Mouse (Mus musculus) ovary, adult 18-20 months (tissue): ENCODE data around the gene Ankrd54.
A peak's percentile ranks its signal among the peaks of the same experiment; 100 is the strongest.

Experiments
- DNase-seq: peaks from one replicate; pipeline ENCODE4 v3.0.0; 2022; ENCODE audit warnings: low spot score, mixed read lengths

Ankrd54 gene

DNA sequence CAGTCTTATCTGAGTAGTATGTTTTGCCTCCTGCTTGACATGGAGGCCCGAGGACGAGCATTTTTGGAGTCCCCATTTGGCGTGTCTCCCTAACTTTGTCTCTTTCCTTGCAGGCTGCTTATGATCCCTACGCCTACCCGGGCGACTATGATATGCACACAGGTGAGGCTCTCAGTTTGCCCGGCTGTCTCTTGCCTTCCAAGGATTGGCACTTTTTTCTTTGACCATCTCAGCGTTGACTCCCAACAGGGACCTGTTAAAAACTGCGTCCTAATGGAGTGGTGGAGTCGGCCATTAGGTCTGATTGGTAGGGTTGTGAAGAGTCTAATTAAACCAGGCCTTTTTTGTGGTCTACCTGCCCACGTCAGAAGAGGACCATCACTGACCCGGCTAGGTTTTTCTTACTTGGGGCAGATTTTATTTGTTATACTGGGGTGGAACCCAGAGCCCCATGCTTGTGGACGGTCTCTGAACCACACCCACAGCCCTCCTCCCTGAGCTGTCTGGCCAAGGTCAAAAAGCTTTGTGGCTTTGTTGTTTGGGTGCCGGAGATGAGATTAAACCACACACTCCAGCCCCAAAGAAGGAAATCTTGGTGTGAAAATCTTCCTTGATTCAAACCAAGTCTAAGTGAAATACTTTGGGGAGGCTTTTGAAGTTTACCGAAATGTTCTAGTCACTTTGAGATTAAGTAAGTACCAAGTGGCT lies 13.1 kb upstream of the Ankrd54 start:
- no peak for DNase-seq

DNA sequence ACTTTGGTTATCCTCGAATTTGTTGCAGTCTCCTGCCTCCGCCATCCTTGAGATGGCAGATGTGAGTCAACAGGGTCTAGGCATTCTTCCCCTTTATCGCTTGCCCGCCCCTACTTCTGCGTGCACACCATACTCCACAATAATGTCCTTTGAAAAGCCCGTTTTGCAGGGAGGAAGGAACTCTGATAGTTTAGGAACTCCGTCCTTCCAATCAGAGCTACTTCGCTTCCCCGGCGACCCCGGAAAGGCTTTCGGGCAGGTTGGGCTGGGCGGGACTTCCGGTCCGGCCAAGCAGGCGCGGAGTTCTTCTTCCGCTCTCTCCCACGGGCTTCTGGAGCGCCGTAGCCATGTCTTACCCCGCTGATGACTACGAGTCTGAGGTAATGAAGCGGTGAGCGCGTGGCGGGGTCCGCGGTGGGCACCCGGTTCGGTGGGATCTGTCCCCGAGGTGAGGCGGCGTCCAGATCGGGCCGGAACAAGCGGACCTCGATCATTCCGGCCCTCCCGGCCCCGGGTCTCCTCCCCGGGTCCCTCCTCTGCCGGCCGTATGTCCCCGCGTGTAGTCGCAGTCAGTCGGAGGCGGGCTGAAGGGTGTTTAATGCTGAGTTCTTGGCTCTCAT lies 12.3 kb upstream of the Ankrd54 start, which contains the start of gene Eif3l:
Gene Eif3l (plus strand): TSS at position 267 of the 620 bp plus-strand sequence.
- peak; percentile 84 for DNase-seq

DNA sequence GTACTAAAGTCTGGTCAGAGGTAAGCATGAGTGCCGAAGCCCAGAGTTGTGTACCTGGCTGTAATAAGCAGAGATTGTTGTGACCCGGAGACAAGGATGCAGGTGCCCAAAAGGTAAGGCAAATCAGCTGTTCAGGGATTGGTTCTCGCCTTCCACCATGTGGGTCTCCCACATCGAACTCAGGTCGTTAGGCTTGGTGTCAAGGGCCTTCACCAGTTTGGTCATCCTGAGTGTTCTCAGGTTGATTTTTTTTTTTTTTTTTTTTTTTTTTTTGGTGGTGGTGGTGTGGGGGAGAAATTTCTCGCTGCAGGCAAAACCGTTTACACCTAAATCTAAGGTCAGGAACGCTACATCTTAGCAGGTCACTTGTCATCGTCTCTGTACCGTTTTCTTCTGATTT lies 11.8 kb upstream of the Ankrd54 start:
- DNase-seq: no peak

DNA sequence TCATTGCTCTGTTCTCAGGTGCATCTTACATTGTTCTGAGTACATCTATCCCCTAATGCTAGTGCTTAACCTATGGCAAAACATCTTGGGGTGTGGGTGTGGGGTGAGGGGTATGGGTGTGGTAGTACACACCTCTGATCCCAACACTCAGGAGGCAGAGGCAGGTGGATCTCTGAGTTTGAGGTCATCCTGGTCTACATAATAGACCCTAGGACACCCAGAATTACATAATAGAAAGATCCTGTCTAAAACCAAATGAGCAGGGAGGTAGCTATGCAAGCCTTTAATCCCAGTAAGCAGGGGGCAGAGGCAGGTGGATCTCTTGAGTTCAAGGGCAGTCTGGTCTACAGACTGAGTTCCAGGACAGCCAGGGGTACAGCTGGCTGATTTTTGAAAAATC lies 11.1 kb upstream of the Ankrd54 start:
- DNase-seq: no peak

DNA sequence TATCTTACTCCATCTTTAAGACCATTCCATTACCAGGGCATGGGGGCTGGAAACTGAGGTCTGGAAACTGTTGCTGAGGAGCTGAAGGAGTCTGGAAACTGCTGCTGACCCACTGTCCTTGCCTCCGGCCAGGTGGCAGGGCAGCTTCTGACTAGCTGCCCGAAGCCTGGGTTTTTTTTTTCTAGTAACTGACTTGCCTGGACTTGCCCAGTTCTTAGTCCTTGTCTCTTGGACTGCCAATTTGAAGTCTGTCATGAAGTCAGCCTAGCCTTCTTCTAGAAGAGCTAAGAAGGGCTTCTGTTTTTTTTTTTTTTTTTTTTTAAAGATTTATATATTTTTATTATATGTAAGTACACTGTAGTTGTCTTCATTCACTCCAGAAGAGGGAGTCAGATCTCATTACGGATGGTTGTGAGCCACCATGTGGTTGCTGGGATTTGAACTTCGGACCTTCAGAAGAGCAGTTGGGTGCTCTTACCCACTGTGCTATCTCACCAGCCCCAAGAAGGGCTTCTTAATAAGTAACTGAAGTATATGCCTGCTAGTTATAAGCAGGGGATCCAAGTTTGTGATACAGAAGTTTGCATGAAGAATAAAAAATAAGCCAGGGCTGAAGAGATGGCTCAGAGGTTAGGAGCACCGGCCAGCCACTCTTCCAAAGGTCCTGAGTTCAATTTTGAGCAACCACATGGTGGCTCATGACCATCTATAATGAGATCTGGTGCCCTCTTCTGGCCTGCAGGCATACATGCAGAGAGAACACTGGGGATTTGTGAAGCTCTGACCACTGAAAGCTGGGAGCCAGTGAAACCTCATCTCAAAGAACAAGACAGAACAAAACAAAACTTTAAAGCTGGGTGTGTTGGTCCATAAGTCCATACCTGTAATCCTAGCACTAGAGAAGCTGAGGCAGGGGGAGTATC lies 8.7 kb upstream of the Ankrd54 start:
- no peak for DNase-seq

DNA sequence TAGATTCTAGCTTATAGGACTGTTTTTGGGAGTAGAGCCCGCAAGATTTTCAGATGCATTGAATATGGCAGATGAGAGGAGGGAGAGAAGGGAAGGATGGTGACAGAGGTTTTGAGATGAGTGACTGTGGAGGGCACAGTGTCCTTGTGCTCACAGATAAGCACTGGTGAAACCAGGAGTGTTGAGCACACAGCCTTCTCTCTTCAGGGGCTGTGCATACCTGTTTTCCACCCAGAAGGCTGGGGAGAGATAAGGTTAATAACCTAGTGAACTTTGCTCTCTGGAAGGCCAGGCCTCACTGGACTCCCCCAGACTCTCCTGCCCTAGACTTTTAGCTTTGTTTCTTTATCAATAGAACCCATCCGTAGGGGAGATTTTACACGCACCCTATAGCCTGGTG lies 5.7 kb upstream of the Ankrd54 start:
- DNase-seq: no peak

DNA sequence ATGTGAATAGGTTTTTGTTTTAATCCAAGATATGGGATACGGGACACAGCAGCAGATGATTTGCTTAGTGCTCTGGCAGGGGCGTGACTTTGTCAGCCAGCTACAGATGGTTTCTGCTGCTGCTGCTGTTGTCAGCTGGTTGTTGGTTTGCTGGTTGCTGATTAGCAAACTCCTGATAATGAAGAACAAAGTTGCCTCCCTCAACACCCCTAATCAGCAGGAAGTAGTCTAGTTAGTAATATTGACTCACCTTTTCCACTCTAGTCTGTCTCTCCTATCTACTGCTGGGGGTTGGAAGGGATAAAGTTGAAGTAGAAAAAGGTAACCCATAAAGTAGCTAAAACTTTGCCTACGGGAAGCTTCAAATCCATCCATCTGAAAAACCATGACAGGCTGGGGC lies 4.9 kb upstream of the Ankrd54 start:
- no peak for DNase-seq

DNA sequence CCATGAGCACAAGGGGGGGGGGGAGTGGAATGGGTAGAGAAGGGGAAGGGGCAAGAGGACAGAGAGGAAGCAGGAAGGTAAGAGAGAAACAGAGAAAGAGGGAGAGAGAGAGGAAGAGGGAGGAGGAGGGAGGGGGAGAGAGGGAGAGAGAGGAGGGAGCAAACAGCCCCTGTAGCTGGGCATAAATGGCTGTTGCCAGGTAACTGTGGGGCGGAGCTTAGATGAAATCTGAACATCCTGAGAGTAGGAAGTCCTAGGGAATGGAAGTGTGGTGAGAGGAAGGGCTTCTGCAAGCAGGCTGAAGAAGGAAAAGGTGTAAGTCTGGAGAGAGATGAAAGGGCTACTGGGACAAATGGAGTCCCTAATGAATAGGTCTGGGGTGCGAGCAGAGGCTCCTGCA lies 3.6 kb upstream of the Ankrd54 start:
- no peak for DNase-seq

DNA sequence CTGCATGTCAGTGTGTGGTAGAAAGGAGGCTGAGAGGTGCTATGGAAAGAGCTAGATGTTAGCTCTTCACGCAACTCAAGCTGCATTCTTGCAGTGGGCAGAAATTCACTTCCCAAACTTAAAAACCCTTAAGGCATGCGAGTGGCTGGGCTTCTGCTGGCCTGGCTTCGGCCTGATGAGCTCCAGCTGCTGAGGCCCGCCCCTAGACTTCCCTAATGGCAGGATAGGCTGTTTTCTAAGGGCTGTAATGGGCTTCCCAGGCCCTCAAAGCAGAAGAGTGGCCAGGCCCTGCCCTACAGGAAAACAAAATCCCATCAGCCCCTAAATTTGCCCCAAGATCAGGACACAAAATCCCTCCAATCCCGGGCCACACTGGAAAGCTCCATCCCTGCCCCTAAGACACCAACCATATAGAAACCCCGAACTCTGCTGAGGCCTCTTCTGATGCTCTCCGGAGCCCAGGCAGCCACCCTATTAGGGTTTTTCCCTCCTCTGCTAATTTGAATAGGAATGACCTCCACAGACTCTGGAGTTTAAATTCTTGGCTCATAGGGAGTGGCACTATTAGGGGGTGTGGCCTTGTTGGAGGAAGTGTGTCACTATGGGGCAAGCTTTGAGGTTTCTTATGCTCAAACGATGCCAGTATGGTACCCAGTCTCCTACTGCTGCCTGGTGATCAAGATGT lies 2.5 kb upstream of the Ankrd54 start:
- DNase-seq: no peak

DNA sequence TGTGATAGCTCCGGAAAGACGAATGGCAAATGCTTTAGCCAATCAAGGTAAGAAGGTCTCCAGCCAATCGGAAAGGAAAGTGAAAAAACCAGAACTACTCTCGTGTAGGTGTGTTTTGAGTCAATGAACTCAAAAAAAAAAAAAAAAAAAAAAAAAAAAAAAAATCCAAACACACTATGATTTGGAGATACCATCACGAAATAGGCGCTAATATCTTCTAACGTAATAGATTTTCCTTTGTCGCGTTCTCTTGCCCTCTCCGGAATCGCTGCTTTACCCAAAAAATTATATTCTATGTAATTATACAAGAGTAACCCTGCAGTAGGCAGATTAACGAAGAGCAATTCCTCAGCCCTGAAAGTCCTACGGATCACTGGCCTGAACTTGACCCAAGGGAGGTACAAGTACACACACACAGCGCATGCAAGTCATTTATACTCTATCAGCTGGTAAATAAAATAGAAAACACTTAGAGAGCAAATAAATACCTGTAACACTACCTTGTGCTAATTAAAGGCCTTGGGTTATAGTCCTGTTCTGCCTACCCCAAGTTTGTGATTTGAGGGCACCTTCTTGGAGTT lies 557 bp upstream of the Ankrd54 start:
- no peak for DNase-seq

DNA sequence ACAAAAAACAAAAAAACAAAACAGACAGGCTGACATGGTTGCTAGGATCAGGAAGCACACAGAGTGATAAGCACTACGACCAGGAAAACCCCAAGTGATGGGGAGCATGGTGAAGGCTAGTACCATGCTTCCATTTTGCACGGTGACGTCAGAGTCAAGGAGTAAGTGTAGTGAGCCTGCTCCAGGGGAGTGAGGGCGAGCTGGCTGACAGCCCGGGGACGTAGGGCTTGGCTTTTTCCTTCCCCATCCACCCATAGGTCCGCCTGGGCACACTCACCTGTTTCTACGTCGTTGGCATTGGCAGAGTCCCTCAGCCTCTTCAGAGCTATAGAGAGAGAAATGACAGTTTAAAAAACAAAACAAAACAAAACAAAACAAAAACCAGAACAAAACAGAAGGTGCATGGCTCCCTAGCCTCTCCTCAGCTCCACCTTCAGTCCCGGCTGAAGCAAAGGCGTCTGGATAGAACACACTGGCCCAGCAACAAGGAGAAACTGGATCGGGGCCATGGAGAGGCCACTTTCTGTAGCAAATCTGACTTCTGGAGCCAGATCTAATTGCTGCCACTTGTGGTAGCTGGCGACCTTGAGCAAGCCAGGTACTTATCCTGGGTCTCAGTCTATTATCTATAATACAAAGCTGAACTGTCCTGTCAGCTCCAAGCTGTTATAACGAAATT lies 1.7 kb downstream of the Ankrd54 start:
- DNase-seq: no peak

DNA sequence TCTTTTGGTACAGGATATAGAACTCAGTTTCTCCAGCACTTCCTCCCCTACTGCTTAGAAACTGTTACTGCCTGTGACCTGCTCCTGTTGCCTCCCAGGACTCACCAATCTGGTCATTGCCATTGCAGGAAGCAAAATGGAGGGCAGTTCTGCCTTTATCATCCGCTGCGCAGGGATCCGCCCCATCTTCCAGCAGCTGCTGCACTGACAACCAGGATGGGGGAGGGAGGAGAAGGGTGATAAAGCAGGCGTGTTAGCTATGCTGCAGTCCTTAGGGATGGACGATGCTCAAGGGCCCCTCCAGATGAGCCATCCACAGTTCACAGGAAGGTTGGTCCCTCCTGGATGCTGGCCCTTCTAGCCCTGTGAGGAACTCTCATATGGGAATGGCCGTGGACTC lies 4.8 kb downstream of the Ankrd54 start:
- no peak for DNase-seq

DNA sequence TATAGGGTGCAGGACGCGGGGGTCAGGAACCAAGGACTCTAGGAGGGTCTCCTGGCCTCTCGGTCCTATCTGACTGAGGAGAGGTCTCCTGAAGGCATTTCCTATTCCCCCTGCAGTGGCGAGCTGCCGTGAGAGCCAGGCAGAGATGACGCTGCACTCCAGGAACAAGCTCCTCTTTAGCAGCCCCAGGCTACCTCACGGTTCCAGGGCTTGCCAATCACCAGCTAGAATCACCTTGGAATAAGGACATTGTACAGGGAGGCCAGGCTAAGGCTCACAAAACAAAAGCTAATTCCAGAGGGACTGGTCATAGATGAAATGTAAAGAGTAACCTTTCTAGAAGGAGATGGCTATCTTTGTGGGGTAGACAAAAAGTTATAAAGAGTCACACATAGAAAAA lies 6.1 kb downstream of the Ankrd54 start:
- DNase-seq: no peak

DNA sequence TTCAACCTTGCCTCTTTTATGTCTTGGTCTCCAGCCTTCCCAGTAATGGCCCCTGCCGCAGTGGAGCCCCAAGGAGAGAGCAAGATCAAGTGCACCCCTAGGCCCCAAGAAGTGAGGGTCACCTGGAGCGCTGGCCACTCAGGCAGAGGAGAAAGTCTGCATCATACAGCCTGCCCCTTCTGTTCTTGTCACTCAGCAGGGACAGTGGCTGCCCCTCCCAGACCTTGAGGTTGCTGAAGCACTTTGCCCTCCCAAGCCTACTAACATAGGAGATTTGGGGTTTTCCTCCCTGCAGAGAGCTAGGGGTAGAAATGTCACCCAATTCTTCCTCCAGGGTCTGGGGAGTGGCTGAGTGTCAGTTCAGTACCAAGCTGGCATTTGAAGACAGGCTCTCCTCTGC lies 10.3 kb downstream of the Ankrd54 start:
- DNase-seq: no peak

DNA sequence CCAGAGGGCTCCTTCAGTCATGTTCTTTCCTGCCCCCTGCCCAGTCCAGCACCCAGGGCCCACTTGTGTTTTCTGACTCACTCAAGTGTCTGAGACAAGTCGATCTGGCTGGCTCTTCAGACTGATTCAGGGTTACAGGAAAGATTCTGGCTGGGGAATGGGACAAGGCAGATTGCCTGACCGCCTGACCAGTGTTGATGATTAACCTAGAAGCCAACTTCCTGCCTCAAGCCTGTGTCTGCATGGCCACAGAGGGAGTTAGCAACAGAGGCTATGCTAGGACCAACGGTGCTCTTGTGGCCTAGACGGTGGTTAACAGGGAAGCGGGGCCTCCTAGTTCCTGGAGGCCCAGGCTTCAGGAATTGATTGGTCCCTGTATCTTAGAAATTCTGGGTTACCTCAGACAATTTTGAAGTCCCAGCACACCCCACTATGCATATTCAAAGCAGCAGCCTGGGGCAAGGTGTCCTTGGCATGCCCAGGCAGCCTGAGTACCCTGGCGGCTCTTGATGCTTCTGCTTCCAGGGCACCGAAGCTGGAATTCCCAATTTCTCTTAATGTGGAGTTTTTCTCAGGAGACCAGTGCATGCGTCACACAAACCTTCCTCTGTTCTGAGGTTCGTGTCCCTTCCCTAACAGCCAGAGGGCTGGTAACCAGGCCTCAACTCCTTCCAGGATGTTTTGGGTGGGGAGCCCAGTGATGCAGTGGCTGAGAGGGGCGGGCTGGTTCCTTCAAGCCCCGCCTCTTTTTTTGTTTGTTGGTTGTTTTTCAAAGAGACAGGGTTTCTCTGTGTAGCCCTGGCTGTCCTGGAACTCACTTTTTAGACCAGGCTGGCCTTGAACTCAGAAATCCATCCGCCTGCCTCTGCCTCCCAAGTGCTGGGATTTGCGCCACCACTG lies 11.0 kb downstream of the Ankrd54 start:
- no peak for DNase-seq

DNA sequence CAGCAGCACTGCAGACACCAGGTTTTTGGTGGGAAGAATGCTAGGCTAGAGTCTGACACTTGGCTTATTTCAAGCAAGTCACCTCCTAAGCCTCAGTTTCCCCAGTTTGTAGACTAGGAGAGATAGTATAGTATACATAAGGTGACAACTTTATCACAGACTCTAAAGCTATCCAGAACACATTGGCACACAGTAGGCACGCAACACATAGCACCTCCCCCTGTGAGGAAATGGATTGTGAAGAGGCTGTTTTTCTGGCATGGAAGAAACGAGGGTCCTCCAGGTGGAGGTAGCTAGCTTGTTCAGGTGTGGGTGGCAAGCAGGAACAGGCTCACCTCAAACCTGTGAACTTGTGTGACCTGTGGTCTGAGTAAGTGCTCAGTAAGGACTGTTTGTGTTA lies 11.7 kb downstream of the Ankrd54 start:
- DNase-seq: no peak

DNA sequence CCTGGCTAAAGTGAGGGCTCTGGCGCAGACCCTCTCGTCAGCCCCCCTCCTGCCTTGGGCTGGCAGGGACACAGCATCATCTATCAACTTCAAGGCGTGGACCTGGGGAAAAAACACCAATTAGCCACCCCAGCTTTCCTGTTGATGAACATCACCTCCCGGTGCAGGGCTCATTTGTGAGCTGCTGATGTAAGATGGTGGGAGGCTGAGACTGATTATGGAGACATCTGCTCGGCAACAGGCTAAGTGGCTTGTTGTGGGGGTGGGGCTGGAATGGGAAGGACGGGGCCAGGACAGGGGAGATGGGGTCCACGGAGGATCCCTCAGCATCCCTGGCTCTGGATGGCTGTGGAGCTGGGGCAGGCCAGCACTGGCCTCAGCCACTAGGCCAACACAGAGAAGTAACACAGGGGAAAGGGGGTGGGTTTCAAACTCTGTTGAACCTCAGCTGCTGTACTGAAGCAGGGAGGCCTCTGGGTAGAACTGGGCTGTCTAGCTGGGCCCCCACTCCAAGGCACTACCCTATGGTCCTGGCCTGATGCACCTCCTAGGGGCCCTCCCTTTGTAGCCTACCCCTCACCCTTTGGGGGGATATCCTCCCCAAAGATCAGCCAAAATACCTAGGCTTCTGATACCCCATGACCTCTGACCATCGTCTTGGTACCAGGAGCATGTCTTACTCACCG lies 12.4 kb downstream of the Ankrd54 start:
- no peak for DNase-seq

DNA sequence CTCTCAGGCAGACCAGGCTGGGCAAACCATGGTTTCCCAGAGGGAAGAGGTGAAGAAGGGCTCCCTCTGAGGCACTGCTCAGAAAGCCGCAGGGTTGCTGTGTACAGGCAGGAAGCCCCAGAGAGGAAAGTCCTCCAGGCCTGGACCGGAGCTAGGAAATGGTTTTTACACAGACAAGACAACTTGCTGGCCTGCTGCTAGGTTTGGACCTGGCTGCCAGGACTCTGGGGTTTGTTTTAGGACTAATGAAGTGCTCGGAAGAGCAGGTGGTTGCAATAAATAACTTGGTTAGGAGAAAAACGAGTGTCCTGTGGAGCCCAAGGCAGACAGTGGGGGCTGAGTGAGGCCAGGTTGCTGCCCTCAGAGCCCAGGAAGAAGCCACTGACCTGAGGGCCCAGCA lies 14.5 kb downstream of the Ankrd54 start:
- no peak for DNase-seq

DNA sequence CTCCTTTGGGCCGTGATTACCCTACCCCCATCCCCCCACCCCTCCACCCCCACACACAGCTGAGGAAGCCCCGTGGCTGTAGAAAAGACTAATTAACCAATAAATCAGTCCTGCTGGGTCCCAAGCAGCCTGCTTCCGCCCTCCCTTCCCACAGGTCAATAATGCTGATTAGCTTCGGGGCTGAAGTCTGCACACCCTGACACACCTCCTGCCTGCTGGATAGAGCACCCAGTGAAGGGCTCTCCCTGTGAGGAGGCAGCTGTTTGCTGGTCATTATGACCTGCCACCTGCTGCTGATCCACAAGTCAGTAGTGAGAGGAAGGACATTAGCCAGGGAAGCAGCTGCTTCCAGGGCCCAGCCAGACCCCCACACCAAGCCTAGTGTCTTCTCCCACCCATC lies 17.9 kb downstream of the Ankrd54 start:
- no peak for DNase-seq
